Mouse (Mus musculus): Measurements from ENCODE around the gene Elk3.

The Elk3 gene

DNA sequence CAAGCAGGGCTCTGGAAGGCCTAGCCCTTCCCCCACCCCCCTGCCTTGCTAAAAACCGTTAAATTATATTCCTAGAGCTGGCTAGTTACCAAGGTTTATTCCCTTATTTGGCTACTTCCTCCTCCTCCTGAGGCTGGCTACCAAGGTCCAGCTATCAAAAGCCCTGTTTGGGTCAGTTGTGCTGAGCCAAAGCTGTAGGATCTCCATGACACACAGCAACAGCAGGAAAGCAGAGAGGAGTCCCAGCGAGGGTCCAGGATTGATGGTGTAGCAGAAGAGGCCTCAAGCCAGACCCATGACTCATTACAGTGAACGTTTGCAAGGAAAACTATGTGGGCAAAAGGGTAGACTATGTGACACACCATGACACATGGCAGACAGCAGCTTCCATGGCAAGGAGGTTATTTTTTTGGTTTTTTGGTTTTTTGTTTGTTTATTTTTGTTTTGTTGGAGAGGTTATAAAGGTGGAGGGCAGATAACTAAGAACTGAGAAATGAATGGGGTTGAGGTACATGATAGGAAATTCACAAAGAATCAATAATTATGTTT, 21.4 kb upstream of the Elk3 start:
- no peak for DNase-seq (ENCODE audit: low read depth in 2 of 2, low spot score in 2 of 2)

DNA sequence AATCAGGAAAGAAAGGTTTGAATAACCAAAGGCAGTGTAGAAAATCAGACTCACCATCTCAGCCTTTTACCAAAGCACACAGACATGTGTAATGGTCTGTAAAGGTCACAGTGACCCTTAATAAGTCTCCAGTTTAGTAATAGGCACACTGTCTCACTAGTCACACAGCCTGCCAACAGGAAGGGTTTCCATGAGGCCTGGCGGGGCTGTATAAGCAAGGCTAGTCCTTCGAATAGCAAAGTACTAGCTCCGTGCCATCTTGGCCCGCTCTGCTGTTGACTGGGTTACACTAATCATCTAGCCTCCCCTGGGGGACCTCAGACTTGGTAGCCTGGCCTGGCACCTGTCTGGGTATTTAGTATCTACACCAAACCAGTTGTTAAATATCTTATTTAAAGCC, 20.6 kb upstream of the Elk3 start:
- DNase-seq (ENCODE audit: low read depth in 2 of 2, low spot score in 2 of 2), result no peak

DNA sequence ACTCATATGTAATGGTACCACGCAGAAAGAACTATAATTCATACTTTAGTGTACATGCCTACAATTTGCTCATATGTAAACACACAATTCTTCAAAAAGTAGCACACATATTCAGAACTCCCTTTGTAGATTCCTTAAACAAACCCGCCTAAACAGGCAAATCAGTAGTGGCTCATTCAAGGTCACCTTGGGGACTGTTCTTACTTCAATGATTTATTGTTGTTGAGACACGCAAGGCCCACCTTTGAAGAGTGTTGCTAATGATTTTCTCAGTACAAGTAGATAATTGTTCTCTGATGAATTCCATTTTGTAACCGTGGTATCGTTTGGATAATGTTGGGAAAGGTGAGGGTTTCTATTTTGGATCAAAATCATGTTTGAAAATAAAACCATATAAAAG, 17.4 kb upstream of the Elk3 start:
- no peak for DNase-seq (ENCODE audit: low read depth in 2 of 2, low spot score in 2 of 2)

DNA sequence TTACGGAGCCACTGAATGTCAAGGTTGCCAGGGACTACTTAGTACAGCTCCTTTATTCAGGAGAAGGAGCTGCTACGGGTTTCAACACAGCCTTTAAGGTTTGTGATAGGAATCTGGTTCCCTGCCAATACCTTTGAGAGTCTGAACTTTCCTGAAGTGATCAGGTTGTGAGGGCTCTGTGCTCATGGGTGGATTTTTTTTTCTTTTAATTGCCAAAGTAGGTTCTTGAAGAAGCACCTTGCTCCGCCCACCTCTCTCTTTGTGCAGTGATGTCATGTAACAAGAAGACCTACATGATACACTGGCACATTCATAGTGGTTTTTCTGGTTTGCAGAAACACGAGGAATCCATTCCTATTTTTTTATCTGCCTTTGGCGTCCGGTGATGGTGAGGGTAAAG, 16.3 kb upstream of the Elk3 start:
- DNase-seq (ENCODE audit: low read depth in 2 of 2, low spot score in 2 of 2), result no peak

GRCm38 (mm10) chr10:93326741-93327100, 15.8 kb upstream of the Elk3 start:
- peak in 1 of 2 experiments; percentile 12 for DNase-seq (ENCODE audit: low read depth in 2 of 2, low spot score in 2 of 2)

GRCm38 (mm10) chr10:93325804-93326740, 15.1 kb upstream of the Elk3 start:
- DNase-seq (ENCODE audit: low read depth in 2 of 2, low spot score in 2 of 2), result peak in 1 of 2 experiments; percentile 6

DNA sequence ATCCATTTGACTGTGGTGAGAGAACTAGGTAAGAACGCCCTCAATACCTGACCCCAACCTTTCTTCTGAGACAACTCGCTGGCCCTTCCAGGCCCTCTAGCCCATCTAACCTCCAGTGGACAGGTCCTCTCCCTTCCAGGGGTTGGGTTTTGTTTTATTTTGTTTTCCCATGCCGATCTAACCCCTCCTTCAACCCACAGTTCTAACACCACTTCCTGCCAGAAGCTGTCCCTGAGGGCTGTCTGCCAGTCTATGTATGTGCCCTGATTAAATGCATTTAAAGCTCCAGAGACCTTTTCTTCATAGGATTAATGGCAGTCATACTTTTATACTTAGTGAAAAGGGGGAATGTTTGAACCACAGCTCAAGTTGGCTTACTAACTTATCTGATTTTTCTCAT, 14.4 kb upstream of the Elk3 start:
- DNase-seq (ENCODE audit: low read depth in 2 of 2, low spot score in 2 of 2), result peak in 1 of 2 experiments; percentile 30

DNA sequence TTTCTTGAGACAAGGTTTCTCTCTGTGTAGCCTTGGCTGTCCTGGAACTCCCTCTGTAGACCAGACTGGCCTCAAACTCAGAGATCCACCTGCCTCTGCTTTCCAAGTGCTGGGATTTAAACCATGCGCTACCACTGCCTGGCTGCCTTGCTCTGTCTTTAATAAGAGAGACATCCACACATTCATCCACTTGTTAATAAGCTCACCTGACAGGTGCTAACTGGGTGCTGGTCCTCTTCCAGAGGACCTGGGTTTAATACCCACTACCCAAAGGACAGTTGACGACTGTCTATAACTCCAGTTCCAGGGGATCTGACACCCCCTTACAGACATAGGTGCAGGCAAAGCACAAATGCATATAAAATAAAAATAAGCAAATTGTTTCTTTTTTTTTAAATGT, 13.5 kb upstream of the Elk3 start:
- no peak for DNase-seq (ENCODE audit: low read depth in 2 of 2, low spot score in 2 of 2)

DNA sequence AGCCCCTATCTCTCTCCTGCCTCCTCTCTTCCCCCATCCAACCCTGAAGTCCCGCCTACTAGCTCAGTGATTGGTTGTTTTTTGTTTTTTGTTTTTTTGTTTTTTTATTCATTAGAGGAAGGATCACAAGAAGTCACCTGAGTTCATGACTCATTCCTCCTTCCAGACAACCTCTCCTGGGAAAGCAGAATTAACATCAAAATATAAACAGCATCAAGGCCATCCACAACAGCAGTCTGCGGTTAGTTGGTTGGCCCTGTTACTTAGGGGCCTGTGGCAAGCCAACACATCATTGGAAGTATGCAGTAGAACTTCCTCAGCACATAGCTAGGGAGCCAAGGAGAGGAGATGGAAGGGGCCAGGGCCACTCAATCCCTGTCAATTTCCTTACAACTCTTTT, 12.7 kb upstream of the Elk3 start:
- no peak for DNase-seq (ENCODE audit: low read depth in 2 of 2, low spot score in 2 of 2)

DNA sequence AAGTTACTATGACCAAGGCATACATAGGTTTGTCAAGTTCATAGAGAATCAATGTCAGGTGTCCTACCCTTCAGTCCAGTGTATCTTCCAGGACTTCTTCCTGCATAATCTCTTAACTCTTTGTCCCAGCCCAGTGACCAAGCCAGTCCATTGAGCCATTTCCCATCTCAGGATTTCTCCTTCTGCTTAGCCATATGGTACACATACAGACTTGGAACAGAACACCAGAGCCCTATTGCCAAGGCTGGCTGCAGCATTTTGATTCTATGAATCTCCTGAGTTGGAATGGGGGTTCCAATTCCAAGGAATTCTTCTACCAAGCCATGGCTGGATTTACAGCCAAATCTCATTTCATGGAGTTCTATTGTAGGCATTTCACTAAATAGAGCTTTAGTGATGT, 10.8 kb upstream of the Elk3 start:
- no peak for DNase-seq (ENCODE audit: low read depth in 2 of 2, low spot score in 2 of 2)

GRCm38 (mm10) chr10:93320148-93320547, 9.2 kb upstream of the Elk3 start:
- no peak for DNase-seq (ENCODE audit: low read depth in 2 of 2, low spot score in 2 of 2)

DNA sequence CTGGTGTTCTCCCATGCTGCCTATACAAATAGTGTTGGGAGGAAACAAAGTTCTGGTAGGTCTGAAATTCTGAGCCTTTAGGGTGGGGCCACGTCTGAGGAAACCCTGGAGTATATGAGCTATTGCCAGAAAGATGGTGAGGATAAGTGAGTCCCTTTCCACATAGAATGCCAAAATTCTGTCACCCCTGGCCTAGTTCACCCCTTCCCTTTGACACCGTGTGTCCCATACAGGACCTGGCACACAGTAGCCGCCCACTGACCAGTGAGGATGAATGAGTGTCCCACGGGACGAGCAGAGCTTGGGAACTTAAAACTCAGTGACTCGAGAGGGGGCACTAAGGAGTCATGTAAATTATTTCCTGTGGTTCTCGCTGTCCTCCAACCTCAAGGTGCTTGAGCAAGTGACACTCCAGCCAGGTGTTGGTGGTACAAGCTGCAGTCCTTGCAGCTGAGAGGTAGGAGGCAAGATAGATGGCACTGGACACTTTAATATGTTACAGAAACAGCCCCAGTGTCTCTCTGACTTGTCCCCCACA, 8.7 kb upstream of the Elk3 start:
- no peak for DNase-seq (ENCODE audit: low read depth in 2 of 2, low spot score in 2 of 2)

DNA sequence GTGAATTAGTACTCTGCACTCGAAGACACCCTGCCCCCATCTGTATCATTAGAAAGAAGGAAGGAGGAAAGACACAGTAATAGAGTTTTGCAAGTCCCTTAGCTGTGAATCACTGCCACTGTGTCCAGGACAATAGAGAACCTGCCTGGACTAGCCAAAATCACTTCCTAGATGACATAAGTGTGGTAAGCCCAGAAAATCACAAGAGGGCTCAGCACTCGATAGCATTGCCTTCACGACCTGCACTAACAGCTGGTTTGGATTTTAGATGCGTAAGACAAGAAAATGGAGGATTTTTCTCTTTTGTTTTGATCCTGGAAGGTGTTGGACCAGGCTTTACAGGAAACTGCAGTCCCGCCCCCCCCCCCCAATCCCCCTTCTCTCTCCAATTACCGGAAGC, 6.0 kb upstream of the Elk3 start:
- DNase-seq (ENCODE audit: low read depth in 2 of 2, low spot score in 2 of 2), result no peak

DNA sequence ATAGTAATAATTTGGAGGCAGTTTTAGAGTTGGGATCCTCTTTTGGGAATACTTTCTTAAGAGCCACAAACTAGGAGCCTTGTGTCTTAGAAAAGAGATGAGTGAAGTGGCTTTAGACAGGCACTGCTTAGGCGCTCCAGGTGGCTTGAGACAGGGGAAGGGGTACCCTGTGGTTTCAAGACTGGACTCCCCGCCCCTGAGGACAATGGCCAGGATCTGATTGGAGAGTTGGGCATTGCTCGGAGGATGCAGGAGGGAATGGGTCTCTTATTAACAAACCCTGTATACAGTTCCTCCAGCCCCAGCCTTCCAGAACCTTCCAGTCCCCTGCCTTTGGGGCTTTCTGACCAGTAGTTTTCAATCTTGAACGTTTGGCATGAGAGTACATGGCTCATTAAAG, 641 bp upstream of the Elk3 start:
- DNase-seq (ENCODE audit: low read depth in 2 of 2, low spot score in 2 of 2), result no peak

GRCm38 (mm10) chr10:93309934-93310621, 857 bp downstream of the Elk3 start:
- peak; percentile 11 to 49 for DNase-seq (ENCODE audit: low read depth in 2 of 2, low spot score in 2 of 2)

DNA sequence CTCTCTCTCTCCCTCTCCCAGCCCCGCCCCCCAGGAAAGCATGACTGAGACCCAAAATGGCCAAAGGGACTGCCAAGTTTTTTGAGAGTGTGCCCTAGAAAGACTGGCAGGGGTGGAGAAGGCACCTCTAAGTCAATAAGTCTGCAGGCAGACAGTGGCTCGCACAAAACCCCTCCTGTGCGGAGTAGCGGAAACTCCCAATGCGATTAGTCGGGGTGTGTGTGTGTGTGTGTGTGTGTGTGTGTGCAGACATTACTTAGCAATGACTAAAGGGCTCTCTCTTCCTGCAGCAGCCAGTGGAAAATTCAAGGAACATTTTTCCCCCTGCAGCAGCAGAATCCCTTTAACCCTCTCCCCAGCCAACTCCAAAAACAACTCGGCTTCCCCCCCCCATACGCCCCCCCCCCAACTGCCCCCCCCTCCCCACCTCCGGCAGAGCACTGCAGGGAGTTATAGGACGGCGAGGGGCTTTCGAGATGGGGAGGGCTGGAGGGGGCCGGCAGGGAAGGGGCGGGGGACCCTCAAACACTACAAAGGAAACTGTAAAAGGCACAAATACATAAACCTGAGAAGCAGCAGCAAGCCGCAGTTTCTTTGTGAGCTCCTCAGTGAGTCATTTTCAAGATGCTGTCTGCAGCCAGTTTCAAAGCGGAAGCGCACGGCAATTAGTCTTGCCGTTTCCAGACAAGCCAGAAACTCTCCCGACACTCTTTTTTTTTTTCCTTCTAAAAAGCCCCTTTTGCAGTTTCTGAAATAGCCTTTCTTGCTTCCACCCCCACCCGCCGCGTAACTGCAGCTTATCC, 1.6 kb downstream of the Elk3 start:
- peak; percentile 46 to 53 for DNase-seq (ENCODE audit: low read depth in 2 of 2, low spot score in 2 of 2)

DNA sequence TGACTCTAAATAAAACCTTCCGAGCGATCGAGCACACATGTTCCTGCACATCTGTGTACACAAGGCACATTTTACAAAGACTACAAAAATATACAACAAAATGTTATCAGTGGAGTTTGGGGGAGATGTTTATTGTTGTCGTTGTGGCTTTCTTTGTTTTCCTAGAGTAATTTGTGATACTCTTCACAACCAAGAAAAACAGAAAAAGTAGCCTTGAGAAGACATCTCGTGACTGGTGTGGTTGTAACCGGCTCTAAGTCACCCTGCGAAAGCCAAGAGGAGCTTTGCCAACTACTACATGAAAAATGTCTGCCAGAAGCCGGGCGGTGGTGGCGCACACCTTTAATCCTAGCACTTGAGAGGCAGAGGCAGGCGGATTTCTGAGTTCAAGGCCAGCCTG, 4.6 kb downstream of the Elk3 start:
- no peak for DNase-seq (ENCODE audit: low read depth in 2 of 2, low spot score in 2 of 2)

DNA sequence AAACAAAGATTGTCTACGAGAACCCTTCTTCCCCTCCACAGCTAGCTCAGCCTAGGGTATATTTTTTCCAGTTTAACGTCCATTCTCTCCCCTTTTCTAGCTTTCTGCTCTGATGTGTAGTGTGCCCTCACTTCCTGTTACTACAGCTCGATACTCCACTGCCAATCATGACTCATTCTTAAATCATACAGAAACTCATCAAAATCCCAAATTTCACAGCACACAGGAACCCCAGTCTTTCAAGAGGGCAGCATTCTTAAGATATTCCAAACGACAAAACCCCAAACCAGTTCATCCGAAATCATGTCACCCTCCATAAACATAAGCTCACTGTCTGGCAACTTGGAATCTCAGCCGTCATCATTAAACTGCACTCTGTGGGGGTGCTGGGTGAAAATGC, 5.0 kb downstream of the Elk3 start:
- no peak for DNase-seq (ENCODE audit: low read depth in 2 of 2, low spot score in 2 of 2)

GRCm38 (mm10) chr10:93303231-93303630, 7.7 kb downstream of the Elk3 start:
- no peak for DNase-seq (ENCODE audit: low read depth in 2 of 2, low spot score in 2 of 2)

- no peak for DNase-seq (ENCODE audit: low read depth in 2 of 2, low spot score in 2 of 2)
Measured at GRCm38 (mm10) chr10:93301831-93302230, 9.1 kb downstream of the Elk3 start.

DNA sequence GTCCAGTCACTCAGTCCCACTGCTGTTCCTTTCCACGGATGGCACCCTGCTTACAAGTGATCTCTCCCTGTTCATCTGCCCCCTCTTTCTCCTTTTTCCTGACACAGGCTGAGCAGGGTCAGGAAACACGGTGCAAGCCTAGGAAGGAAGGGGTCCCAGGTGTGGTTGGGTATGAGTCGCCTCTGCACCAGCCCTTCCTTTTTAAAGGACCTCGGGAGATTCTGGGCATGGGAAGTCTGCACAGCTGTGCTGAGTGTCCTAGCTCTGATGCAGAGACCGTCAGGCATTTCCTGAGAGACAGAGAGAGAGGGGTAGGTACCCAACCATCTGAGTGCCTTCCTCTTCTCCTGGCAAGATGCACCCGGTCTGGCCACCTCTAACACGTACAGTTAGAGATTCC, 12.7 kb downstream of the Elk3 start:
- DNase-seq (ENCODE audit: low read depth in 2 of 2, low spot score in 2 of 2), result no peak
